Mouse (Mus musculus) sigmoid colon, adult 10 weeks (tissue): ENCODE data around the gene Abracl. TPM values are rescaled to one million over a fixed set of nuclear protein-coding genes. Genes with fewer than 3 reads are reported as not detected.

ENCODE experiments used
- polyA plus RNA-seq: library from polyadenylated mRNA; stranded (reverse); fragments of 350-450 nt; fragmentation: Illumina TruSeq; extraction: RNeasy Lipid Tissue Mini Kit (QIAGEN cat#74804); gene quantifications from one replicate; pipeline ENCODE4 v1.2.3, GENCODE M21; 2014; ENCODE audit warnings: low read depth, low replicate concordance

The Abracl gene
- 387 TPM for polyA plus RNA-seq

DNA sequence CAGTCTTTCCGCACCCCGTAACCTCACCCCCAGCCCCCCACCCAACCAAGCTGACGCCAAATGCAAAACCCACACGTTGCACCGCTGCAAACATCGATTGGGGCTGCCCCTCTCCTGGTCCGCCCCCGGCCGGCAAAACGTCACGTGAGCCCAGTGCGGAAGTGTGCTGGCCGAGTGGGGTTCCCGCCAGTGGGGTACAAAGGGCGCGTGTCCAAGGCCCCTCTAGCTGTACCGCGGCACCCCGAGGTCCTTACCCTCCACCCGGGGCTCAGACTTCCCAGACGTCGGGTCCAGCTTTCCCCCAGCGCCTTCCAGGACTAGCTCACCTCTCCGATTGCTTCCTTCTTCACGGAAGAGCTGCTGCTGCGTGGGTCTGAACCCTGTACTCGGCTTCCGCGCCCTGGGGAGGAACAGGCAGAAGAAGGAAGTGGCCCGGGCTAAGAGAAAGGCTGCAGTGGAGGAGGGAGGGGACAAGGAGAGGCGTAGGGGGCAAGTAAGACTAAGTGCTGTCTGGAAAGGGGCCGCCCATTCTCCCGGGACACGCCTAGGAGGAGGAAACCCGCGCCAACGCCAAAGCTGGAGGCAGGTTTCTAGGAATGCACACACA, at the start of gene Abracl:
Abracl (minus strand) TSS at position 548 of the 607 bp plus-strand sequence.

DNA sequence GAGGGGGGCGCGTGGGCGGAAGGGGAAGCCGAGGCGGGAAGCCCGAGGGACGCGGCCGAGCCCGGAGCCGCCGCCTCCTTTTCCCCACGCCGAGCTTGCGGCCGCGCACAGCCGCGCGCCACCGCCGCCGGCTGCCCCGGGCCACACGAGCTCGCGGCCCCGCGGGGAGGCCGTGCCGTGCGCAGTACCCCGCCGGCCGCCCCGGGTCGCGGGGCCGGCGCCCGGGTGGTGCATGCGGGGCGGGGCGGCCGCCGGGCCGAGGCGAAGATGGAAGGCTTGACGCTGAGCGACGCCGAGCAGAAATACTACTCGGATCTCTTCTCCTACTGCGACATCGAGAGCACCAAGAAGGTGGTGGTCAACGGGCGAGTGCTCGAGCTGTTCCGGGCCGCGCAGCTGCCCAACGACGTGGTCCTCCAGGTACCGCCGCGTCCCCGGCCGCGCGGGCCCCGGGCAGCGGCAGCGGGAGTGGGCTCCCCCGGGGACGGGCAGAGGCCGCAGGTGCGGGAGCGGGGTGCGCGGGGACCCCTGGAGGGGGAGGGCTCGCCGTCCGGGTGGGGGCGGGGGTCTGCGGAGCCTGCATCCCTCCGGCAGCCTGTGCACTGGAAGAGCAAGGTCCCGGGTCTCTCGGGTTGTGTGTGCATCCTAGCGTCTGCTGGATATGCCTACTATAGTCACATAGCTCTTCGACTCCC, 32.8 kb upstream of the Abracl start, which contains the start of gene Reps1:
Reps1 (plus strand) TSS at position 166 of the 695 bp plus-strand sequence.

Other genes with a start within 250 kb of the Abracl start
- gene Txlnb, start 227.1 kb downstream of the Abracl start, polyA plus RNA-seq, result 0.60 TPM
- 207 TPM for gene Heca, start 75.2 kb downstream of the Abracl start, polyA plus RNA-seq
- gene Reps1, start 32.6 kb upstream of the Abracl start, polyA plus RNA-seq, result 28.7 TPM
- not detected for gene Ect2l, start 187.6 kb upstream of the Abracl start, polyA plus RNA-seq
- 25.2 TPM for gene Ccdc28a, start 211.7 kb upstream of the Abracl start, polyA plus RNA-seq